22 mouse cellular contexts compared by ENCODE assay signal in the genomic region with DNA sequence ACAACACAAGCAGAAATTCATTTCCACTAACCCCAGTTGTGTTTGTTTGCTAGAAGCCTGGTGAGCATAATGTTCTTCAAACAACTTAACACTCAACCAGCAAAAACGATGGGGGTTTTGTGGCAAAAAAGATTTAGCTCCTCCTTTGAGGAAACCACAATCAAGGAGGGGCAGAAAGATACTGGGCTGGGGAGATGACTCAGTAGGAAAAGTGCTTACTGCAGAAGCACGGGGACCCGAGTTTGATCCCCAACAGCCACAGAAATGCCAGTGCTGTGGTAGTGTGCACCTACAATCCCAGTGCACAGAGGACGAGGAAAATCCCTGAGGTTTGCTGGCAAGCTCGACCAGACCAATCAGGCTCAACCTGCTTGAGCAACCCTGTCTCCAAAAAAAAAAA.
DNase-seq lines count a peak whose midpoint lies in the region; ATAC-seq and TF ChIP-seq lines count a peak whose summit lies in the region.
"Had no signal": no experiment of that assay in that cellular context is flagged by ENCODE, and none has a peak within 500 bp of the region (broad histone marks: within the 10 kb centered on the region; RNA-seq: fewer than 3 reads in every experiment).

No protein-coding gene starts in this region.

- peaks cover 3% of the 10 kb centered on the region for H3K9me3 ChIP-seq in CH12.LX (replicated peaks; ENCODE audit: low read length)
- no peaks in the 10 kb centered on the region for H3K9me3 ChIP-seq in midbrain, embryonic 11.5 days (ENCODE audit: control insufficient read depth, low read length)
- H3K9me3 ChIP-seq: embryonic facial prominence, embryonic 10.5 days; forebrain, embryonic 15.5 days; hindbrain, embryonic 10.5 days; intestine, embryonic 15.5 days; neural tube, embryonic 12.5 days had no signal

- H3K27me3 ChIP-seq in CH12.LX (replicated peaks) = no peaks in the 10 kb centered on the region
- no peaks in the 10 kb centered on the region for H3K27me3 ChIP-seq in midbrain, embryonic 11.5 days (ENCODE audit: control insufficient read depth, insufficient read depth, low read length)
- H3K27me3 ChIP-seq: forebrain, embryonic 15.5 days; intestine, embryonic 15.5 days; neural tube, embryonic 12.5 days; Patski had no signal

- no peak for TF ChIP-seq EP300 in CH12.LX (IDR thresholded peaks at IDR 0.05; ENCODE audit: low read length)

- H3K36me3 ChIP-seq in CH12.LX (replicated peaks in 1 of 2; ENCODE audit: control insufficient read depth in 1 of 2, insufficient read depth in 1 of 2, low read length in 1 of 2) = no peaks in the 10 kb centered on the region
- no peaks in the 10 kb centered on the region for H3K36me3 ChIP-seq in midbrain, embryonic 11.5 days (ENCODE audit: control insufficient read depth, insufficient read depth, low read length)
- H3K36me3 ChIP-seq: embryonic facial prominence, embryonic 10.5 days; forebrain, embryonic 15.5 days; hindbrain, embryonic 10.5 days; intestine, embryonic 15.5 days; neural tube, embryonic 12.5 days had no signal

- no peak overlapping the region for H3K9ac ChIP-seq in CH12.LX (ENCODE audit: insufficient read depth, low read depth)
- no peak overlapping the region for H3K9ac ChIP-seq in midbrain, embryonic 11.5 days (ENCODE audit: low read length)
- H3K9ac ChIP-seq: forebrain, embryonic 15.5 days; intestine, embryonic 15.5 days; neural tube, embryonic 12.5 days had no signal

- peak; percentile 98 for DNase-seq in 416B (ENCODE audit: low read depth)
- peak; percentile 26 for DNase-seq in CH12.LX (ENCODE audit: extremely low read depth)
- DNase-seq in midbrain, embryonic 11.5 days (ENCODE audit: low spot score, missing footprints) = no peak
- no peak for DNase-seq in ovary, adult 18-20 months (ENCODE audit: low spot score)
- no peak for DNase-seq in gastrocnemius, postnatal 4 days (ENCODE audit: low spot score in 2 of 2)
- DNase-seq: cerebellum, adult 11 months; cerebellum, postnatal 14 days; heart, adult 18-20 months; kidney, postnatal 4 days; lung, adult 2 months; lung, postnatal 36 days; right cerebral cortex, postnatal 25 days had no signal

- in situ Hi-C loops in CH12.LX (cut with MboI; ENCODE audit: low pct_ligation_motif_present, low pct_unique_long_range_greater_than_20kb, low sequenced_read_pairs) = no loop called here

- H3K4me3 ChIP-seq in CH12.LX (replicated peaks in 1 of 3; ENCODE audit: low read depth in 2 of 3, low read length in 2 of 3, poor library complexity in 1 of 3) = no peak overlapping the region
- H3K4me3 ChIP-seq in midbrain, embryonic 11.5 days (ENCODE audit: low read depth, low read length) = no peak overlapping the region
- H3K4me3 ChIP-seq: embryonic facial prominence, embryonic 10.5 days; forebrain, embryonic 15.5 days; hindbrain, embryonic 10.5 days; intestine, embryonic 15.5 days; neural tube, embryonic 12.5 days had no signal

- dilution Hi-C loops in CH12.LX (cut with MboI; ENCODE audit: extremely low pct_ligation_motif_present, extremely low pct_unique_long_range_greater_than_20kb, low sequenced_read_pairs) = no loop called here

- WGBS in midbrain, embryonic 11.5 days = 73% methylated on average over 5 of the region's 5 CpGs

- peaks cover 0 to 12% of the 10 kb centered on the region in 2 experiments; a peak in 2 of 4 replicates for H3K4me1 ChIP-seq in CH12.LX (ENCODE audit: control insufficient read depth in 1 of 2, insufficient read depth in 2 of 2)
- H3K4me1 ChIP-seq in midbrain, embryonic 11.5 days (ENCODE audit: control insufficient read depth, insufficient read depth, low read length) = no peaks in the 10 kb centered on the region
- H3K4me1 ChIP-seq: embryonic facial prominence, embryonic 10.5 days; hindbrain, embryonic 10.5 days had no signal

- no peak overlapping the region for H3K27ac ChIP-seq in CH12.LX (ENCODE audit: insufficient read depth, low read depth)
- no peak overlapping the region for H3K27ac ChIP-seq in midbrain, embryonic 11.5 days (ENCODE audit: low read depth, low read length)
- H3K27ac ChIP-seq: embryonic facial prominence, embryonic 10.5 days; forebrain, embryonic 15.5 days; hindbrain, embryonic 10.5 days; intestine, embryonic 15.5 days; neural tube, embryonic 12.5 days; stomach, postnatal 0 days had no signal

- H3K4me2 ChIP-seq in CH12.LX (ENCODE audit: insufficient read depth, low read depth, poor library complexity, severe bottlenecking) = no peak overlapping the region
- no peak overlapping the region for H3K4me2 ChIP-seq in midbrain, embryonic 11.5 days
- H3K4me2 ChIP-seq: forebrain, embryonic 15.5 days; intestine, embryonic 15.5 days; neural tube, embryonic 12.5 days had no signal

- H3K79me2 ChIP-seq in CH12.LX (replicated peaks; ENCODE audit: control insufficient read depth, extremely low read depth, insufficient read depth, poor library complexity, severe bottlenecking) = no peaks in the 10 kb centered on the region

- no peak for TF ChIP-seq CTCF in CH12.LX (conservative IDR thresholded peaks at IDR 0.05 in 1 of 2, IDR thresholded peaks at IDR 0.05 in 1 of 2; ENCODE audit: low read depth in 2 of 2, low read length in 2 of 2)

- no peak for TF ChIP-seq POLR2A in CH12.LX (IDR thresholded peaks at IDR 0.05; ENCODE audit: low read depth, low read length)

- no peak for TF ChIP-seq RAD21 in CH12.LX (IDR thresholded peaks at IDR 0.05; ENCODE audit: low read depth, low read length)

- peak; percentile 98 for ATAC-seq in common myeloid progenitor, adult 5-6 weeks (replicated peaks; ENCODE audit: low read depth, poor library complexity, severe bottlenecking)
- ATAC-seq in megakaryocyte-erythroid progenitor cell, adult 5-6 weeks (replicated peaks; ENCODE audit: low FRiP score, low TSS enrichment, poor library complexity, severe bottlenecking) = peak; percentile 86
- no peak for ATAC-seq in midbrain, embryonic 11.5 days (ENCODE audit: low FRiP score)
- ATAC-seq: forebrain, embryonic 15.5 days; intestine, embryonic 15.5 days; midbrain, embryonic 16.5 days; Patski had no signal

TF ChIP-seq in CH12.LX, 34 proteins besides CTCF, POLR2A, EP300 and RAD21:
- TF ChIP-seq SMC3 (IDR thresholded peaks at IDR 0.05; ENCODE audit: low read depth, low read length) (no peak), POLR2AphosphoS2 (IDR thresholded peaks at IDR 0.05; ENCODE audit: low read depth, low read length) (no peak), ZNF384 (IDR thresholded peaks at IDR 0.05; ENCODE audit: low read depth, low read length) (no peak), BHLHE40 (IDR thresholded peaks at IDR 0.05; ENCODE audit: low read depth, low read length) (no peak), HCFC1 (IDR thresholded peaks at IDR 0.05; ENCODE audit: low read depth, low read length) (no peak), IRF4 (IDR thresholded peaks at IDR 0.05; ENCODE audit: low read depth, low read length) (no peak), ZC3H11A (IDR thresholded peaks at IDR 0.05; ENCODE audit: low read depth, low read length) (no peak), TCF12 (IDR thresholded peaks at IDR 0.05; ENCODE audit: low read depth, low read length) (no peak), MEF2A (IDR thresholded peaks at IDR 0.05; ENCODE audit: borderline replicate concordance, low read depth, low read length) (no peak), ELF1 (IDR thresholded peaks at IDR 0.05; ENCODE audit: low read depth, low read length) (no peak), NRF1 (IDR thresholded peaks at IDR 0.05; ENCODE audit: low read depth, low read length) (no peak), ZMIZ1 (IDR thresholded peaks at IDR 0.05; ENCODE audit: low read depth, low read length) (no peak)

Comparison
In these comparisons a context has a peak if more than half of its experiments do, and no peak if none do; other contexts are left out.
1. DNase-seq: peak in 416B (single experiment) and CH12.LX (single experiment); none in midbrain, embryonic 11.5 days (single experiment), ovary, adult 18-20 months (single experiment) and gastrocnemius, postnatal 4 days (0 of 2).